Mouse (Mus musculus) limb, embryonic 15.5 days (tissue): Measurements from ENCODE around the gene Jak1. TPM values are rescaled to one million over a fixed set of nuclear protein-coding genes. Genes with fewer than 3 reads are reported as not detected.
A peak's percentile ranks its signal among the peaks of the same experiment; 100 is the strongest.

ENCODE experiments used
- ATAC-seq: fragments of 200-750 bp; cut with Nextera tagmentation; 2 replicates; pipeline ENCODE4 v1.8.0; 2017; ENCODE audit warnings: low read depth, moderate TSS enrichment; ENCODE audit not compliant: insufficient number of reproducible peaks, low FRiP score, low TSS enrichment
- H3K27ac ChIP-seq: fragments of 300-500 bp; sonication (generic); 2 replicates; pipeline ENCODE4 v1.5.1; 2015; ENCODE audit warnings: moderate library complexity, mild to moderate bottlenecking, inconsistent platforms
- H3K27me3 ChIP-seq: fragments of 300-500 bp; sonication (generic); 2 replicates; pipeline ENCODE4 v1.6.1; 2015; ENCODE audit warnings: inconsistent platforms
- H3K36me3 ChIP-seq: fragments of 300-500 bp; sonication (generic); 2 replicates; pipeline ENCODE4 v1.6.1; 2015; ENCODE audit warnings: inconsistent platforms
- H3K4me1 ChIP-seq: fragments of 300-500 bp; sonication (generic); 2 replicates; pipeline ENCODE4 v1.6.1; 2015; ENCODE audit warnings: inconsistent platforms
- H3K4me2 ChIP-seq: fragments of 300-500 bp; sonication (generic); 2 replicates; pipeline ENCODE4 v1.6.1; 2015; ENCODE audit warnings: mild to moderate bottlenecking, inconsistent platforms
- H3K4me3 ChIP-seq: fragments of 300-500 bp; sonication (generic); 2 replicates; pipeline ENCODE4 v1.5.1; 2015; ENCODE audit warnings: mild to moderate bottlenecking, inconsistent platforms
- H3K9ac ChIP-seq: fragments of 300-500 bp; sonication (generic); 2 replicates; pipeline ENCODE4 v1.6.1; 2015; ENCODE audit warnings: inconsistent platforms
- H3K9me3 ChIP-seq: fragments of 300-500 bp; sonication (generic); 2 replicates; pipeline ENCODE4 v1.6.1; 2016; ENCODE audit warnings: inconsistent platforms
- WGBS: fragments of 180-500 bp; shearing (Covaris S2); methylation state at CpG from one replicate; pipeline ENCODE4 v1.1.7; 2015; 5-methylcytosine and 5-hydroxymethylcytosine counted together
- polyA plus RNA-seq: library from polyadenylated mRNA; unstranded; fragments of >200 nt; fragmentation: Nextera tagmentation; extraction: Ambion mirVana; gene quantifications from 2 replicates; pipeline ENCODE4 v1.2.1, GENCODE M21; 2015

Jak1 gene
- polyA plus RNA-seq, 1 experiment from 2014 or later, result 99.9 TPM

DNA sequence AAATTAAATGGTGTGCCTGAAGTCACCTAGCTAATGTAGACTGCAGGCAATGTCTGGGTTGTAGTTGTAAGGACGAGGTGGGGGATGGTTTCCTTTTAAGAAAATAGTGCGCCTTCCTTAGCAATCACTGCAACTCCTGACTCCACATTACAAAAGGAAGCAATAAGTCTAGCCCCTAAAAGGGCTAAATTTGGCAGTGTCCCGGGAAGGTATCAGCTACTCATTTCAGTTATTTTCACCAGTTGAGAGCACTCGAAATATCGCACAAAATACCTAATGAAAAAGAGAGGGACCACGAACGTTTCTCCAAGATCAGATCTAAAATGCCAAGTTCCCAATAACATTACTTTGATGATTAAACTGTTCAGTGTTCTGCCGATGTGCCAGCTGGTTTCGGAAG is 28.6 kb upstream of the Jak1 start:
- Histone ChIP-seq H3K4me3 (no peak overlapping the region), H3K9me3 (no peaks in the 10 kb centered on the region), H3K27me3 (0 out of 2 replicates have a peak, but pooled peaks cover 4% of the 10 kb centered on the region), H3K27ac (0 out of 2 replicates have a peak overlapping the region, but pooled peaks have one; percentile 86), H3K4me1 (peaks cover 20% of the 10 kb centered on the region), H3K36me3 (no peaks in the 10 kb centered on the region), H3K4me2 (peak overlapping the region; percentile 91; the same call in 1 of the 2 replicates), H3K9ac (no peak overlapping the region)
- no peak for ATAC-seq
- WGBS, result 46% methylated on average over 9 of the region's 9 CpGs

DNA sequence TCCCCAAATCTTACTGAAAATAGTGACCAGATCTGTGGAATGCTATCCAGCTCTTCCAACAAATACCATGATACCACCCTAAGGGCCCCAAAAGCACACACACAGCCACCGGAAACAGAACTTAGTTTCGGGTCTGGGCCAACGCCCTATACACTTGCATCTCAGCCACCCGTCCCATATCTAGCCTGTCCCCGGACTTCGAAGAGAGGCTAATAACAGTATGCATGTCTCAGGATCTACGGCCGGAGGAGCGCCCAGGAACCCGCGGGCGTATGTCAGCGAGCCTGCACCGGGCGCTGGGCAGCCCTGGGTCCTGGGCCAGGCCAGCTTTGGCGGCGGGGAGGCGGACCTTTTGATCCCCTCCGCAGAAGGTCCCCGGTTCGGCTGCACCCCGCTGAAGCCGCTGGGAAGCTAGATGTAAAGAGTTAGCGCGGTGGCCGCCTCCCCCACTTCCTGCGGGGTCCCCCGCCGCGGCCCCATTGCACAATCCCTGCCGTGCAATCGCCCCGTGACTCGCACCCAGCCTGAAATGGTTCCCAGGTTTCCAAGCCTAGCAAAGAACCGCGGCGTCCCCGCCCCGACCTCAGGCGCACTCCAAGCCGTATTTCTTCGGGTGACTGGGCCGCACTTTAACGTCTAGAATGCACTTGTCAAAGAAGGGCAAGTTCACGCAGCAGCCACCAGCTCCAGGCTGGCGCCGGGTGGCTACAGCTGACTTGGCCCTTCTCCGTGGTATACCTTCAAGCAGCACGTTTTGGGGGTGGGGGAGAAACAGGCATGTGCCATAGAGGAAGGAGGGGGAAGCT is 27.9 kb upstream of the Jak1 start:
- WGBS, result 2% methylated on average over 49 of the region's 49 CpGs
- peak overlapping the region; percentile 3; the same call in 1 of the 2 replicates for H3K9ac ChIP-seq
- H3K27me3 ChIP-seq, result 0 out of 2 replicates have a peak, but pooled peaks cover 4% of the 10 kb centered on the region
- H3K4me3 ChIP-seq, result peak overlapping the region; percentile 46
- H3K27ac ChIP-seq, result peak overlapping the region; percentile 86
- peak overlapping the region; percentile 91 for H3K4me2 ChIP-seq
- H3K4me1 ChIP-seq, result peaks cover 20% of the 10 kb centered on the region
- no peaks in the 10 kb centered on the region for H3K9me3 ChIP-seq
- no peak for ATAC-seq
- H3K36me3 ChIP-seq, result no peaks in the 10 kb centered on the region

GRCm38 (mm10) chr4:101292028-101292735 is 27.1 kb upstream of the Jak1 start:
- Histone ChIP-seq H3K4me3 (peak overlapping the region; percentile 46), H3K36me3 (no peaks in the 10 kb centered on the region), H3K27me3 (0 out of 2 replicates have a peak, but pooled peaks cover 4% of the 10 kb centered on the region), H3K27ac (peak overlapping the region; percentile 86), H3K9me3 (no peaks in the 10 kb centered on the region), H3K4me1 (peaks cover 20% of the 10 kb centered on the region), H3K4me2 (peak overlapping the region; percentile 91), H3K9ac (peak overlapping the region; percentile 52; the same call in 1 of the 2 replicates)
- ATAC-seq, result 0 out of 2 replicates have a peak, but pooled peaks have one; percentile 67
- WGBS, result 2% methylated on average over 41 of the region's 41 CpGs

DNA sequence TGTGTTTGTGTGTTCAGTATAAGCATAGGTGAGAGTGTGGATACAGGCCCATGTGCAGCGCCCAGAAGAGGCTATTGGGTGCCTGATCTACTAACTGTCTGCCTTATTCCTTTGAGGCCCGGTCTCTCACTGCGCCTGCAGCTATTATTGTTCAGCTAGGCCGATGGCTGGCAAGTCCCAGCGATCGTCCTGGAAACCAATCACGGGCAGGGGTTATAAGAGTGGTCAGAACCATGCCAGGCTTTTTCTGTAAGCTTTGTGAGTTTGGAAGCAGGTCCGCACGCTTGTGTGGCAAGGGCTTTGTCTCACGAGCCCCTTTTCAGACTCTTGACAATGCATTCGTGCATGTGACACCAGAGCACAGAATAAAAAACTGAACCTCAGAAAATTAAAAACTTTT is 23.2 kb upstream of the Jak1 start:
- WGBS, result 85% methylated on average over 11 of the region's 11 CpGs

DNA sequence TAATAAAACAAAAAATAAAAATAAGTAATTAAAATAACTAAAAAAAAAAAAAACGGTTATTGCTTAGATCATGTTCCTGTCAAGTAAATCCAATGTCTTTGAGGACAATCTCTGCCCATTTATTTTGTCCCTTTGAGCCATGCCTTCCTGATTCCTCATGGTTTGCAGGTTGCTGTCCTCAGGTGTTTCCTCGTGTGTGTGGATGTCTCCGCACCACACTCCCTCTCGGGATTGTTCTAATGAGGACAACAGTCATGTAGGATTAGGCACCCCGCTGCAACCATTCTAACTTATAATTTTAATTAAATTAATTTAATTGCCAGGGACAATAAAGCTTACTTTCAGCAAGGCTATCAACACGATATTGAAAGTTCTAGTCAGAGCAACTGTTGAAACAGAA is 21.5 kb upstream of the Jak1 start:
- Histone ChIP-seq H3K4me2 (no peak overlapping the region), H3K27me3 (no peaks in the 10 kb centered on the region), H3K9me3 (no peaks in the 10 kb centered on the region), H3K4me3 (no peak overlapping the region), H3K36me3 (no peaks in the 10 kb centered on the region), H3K4me1 (0 out of 2 replicates have a peak, but pooled peaks cover 3% of the 10 kb centered on the region), H3K9ac (no peak overlapping the region), H3K27ac (no peak overlapping the region)
- 74% methylated on average over 6 of the region's 6 CpGs for WGBS
- ATAC-seq, result no peak

More for the DNA sequence above, 23.2 kb upstream of the Jak1 start:
- peaks cover 18% of the 10 kb centered on the region for H3K4me1 ChIP-seq
- H3K36me3 ChIP-seq, result no peaks in the 10 kb centered on the region
- no peak overlapping the region for H3K9ac ChIP-seq
- no peak overlapping the region for H3K27ac ChIP-seq
- no peak overlapping the region for H3K4me3 ChIP-seq
- no peak overlapping the region for H3K4me2 ChIP-seq
- H3K27me3 ChIP-seq, result 0 out of 2 replicates have a peak, but pooled peaks cover 2% of the 10 kb centered on the region
- ATAC-seq, result no peak
- H3K9me3 ChIP-seq, result no peaks in the 10 kb centered on the region

DNA sequence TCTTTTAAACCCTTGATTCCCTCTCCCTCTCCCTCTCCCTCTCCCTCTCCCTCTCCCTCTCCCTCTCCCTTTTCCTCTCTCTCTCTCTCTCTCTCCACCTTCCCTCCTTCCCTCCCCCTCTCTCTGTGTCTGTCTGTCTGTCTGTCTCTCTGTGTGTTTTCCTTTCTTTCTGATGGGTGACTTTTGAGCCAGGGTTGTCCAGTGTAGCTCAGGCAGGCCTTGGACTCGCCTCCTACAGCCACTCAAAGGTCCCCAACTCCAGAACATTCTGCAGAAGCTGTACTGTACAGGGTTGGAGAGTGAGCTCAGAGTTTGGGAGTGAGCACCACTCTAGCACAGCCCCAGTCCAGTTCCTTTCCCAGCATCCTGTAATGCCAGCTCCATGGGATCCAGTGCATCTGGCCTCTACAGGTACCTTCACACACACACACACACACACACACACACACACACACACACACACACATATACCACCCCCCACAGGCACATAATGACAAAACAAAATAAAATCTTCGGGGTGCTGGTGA is 20.9 kb upstream of the Jak1 start:
- no peak overlapping the region for H3K9ac ChIP-seq
- H3K9me3 ChIP-seq, result no peaks in the 10 kb centered on the region
- no peak overlapping the region for H3K27ac ChIP-seq
- ATAC-seq, result no peak
- H3K4me1 ChIP-seq, result no peaks in the 10 kb centered on the region
- no peak overlapping the region for H3K4me3 ChIP-seq
- WGBS, result 58% methylated on average over 2 of the region's 2 CpGs
- no peaks in the 10 kb centered on the region for H3K27me3 ChIP-seq
- H3K4me2 ChIP-seq, result no peak overlapping the region
- H3K36me3 ChIP-seq, result no peaks in the 10 kb centered on the region

- Histone ChIP-seq H3K9ac (no peak overlapping the region), H3K9me3 (no peaks in the 10 kb centered on the region), H3K4me1 (peaks cover 4% of the 10 kb centered on the region; the same call in 1 of the 2 replicates), H3K27me3 (no peaks in the 10 kb centered on the region), H3K36me3 (no peaks in the 10 kb centered on the region), H3K4me2 (no peak overlapping the region), H3K4me3 (no peak overlapping the region), H3K27ac (no peak overlapping the region)
- WGBS, result 77% methylated on average over 4 of the region's 4 CpGs
- ATAC-seq, result no peak
Measured at GRCm38 (mm10) chr4:101283938-101284337, 18.9 kb upstream of the Jak1 start.

DNA sequence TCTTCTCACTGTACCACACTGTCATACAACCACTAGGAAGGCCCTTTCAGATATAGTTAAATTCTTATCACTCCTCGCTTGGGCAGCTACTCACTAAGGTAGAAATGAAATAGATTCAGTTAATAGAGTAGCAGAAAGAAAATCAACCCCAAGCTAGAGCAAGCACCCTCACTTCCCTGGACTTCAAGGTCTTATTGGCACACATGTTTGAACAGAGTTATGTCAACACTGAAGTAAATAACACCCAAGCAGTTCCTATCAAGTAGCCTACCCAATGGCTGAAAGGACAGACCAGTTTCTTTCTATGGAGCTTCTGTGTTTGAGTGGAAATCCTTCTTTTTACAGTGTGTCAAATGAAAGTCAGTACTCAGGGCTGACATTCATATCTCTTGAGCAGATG is 17.2 kb upstream of the Jak1 start:
- ATAC-seq, result no peak
- WGBS, result 70% methylated on average over 1 of the region's 1 CpGs
- Histone ChIP-seq H3K9ac (no peak overlapping the region), H3K27ac (no peak overlapping the region), H3K36me3 (no peaks in the 10 kb centered on the region), H3K4me1 (peaks cover 4% of the 10 kb centered on the region; the same call in 1 of the 2 replicates), H3K4me2 (no peak overlapping the region), H3K4me3 (no peak overlapping the region), H3K27me3 (no peaks in the 10 kb centered on the region), H3K9me3 (no peaks in the 10 kb centered on the region)

DNA sequence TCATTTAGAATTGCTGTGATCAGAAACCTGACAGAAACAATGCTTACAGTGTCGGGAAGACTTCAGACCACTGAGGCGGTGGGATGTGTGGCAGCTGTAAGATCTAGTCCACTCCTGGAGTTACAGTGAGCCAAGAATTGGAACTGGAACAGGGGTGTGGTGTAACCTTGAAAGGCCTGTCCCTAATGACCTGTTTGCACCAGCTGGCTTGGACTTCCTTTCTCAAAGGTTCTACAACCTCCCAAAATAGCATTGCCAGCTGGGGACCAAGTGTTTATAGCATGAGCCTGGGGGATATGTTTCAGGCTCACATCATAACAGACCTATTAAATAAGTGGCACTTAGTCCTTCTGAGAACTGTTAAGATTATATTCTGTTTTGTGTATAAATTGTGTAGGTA is 15.0 kb upstream of the Jak1 start:
- 45% methylated on average over 2 of the region's 2 CpGs for WGBS
- ATAC-seq, result no peak

DNA sequence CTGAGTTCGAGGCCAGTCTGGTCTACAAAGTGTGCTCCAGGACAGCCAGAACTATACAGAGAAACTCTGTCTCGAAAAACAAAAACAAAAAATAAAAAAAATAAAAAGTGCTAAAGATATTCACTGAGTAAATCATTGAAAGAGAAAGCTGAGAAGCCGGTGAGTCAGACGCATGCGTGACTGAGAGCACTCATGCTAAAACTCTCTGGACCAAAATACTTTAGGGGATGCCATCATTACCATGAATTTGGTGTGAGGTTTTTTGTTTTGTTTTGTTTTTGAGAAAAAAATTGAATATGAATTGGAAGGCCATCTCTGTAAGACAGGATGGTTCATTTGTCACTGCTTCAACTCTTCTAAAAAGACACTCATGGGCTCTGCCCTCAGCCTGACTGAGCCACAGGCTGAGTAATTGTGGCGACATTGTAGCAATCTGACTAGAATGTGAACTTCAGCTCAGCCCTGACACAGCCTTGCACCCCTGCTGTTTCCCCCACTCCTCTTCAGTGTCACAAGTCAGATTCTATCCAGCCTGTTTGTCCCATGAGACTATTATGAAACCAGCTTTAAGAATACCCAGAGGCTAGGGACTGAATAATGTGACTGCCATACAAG is 11.5 kb upstream of the Jak1 start:
- H3K4me2 ChIP-seq, result no peak overlapping the region
- H3K9me3 ChIP-seq, result no peaks in the 10 kb centered on the region
- WGBS, result 87% methylated on average over 6 of the region's 6 CpGs
- H3K36me3 ChIP-seq, result no peaks in the 10 kb centered on the region
- no peak overlapping the region for H3K4me3 ChIP-seq
- no peak overlapping the region for H3K27ac ChIP-seq
- no peaks in the 10 kb centered on the region for H3K27me3 ChIP-seq
- ATAC-seq, result no peak
- H3K9ac ChIP-seq, result no peak overlapping the region
- peaks cover 4% of the 10 kb centered on the region; the same call in 1 of the 2 replicates for H3K4me1 ChIP-seq

More for the DNA sequence above, 15.0 kb upstream of the Jak1 start:
- Histone ChIP-seq H3K27ac (no peak overlapping the region), H3K36me3 (no peaks in the 10 kb centered on the region), H3K27me3 (no peaks in the 10 kb centered on the region), H3K4me3 (no peak overlapping the region), H3K9me3 (no peaks in the 10 kb centered on the region), H3K9ac (no peak overlapping the region), H3K4me2 (no peak overlapping the region), H3K4me1 (peaks cover 4% of the 10 kb centered on the region; the same call in 1 of the 2 replicates)

GRCm38 (mm10) chr4:101275881-101276280 is 10.8 kb upstream of the Jak1 start:
- Histone ChIP-seq H3K27me3 (no peaks in the 10 kb centered on the region), H3K4me1 (peaks cover 4% of the 10 kb centered on the region; the same call in 1 of the 2 replicates), H3K27ac (no peak overlapping the region), H3K9ac (no peak overlapping the region), H3K4me3 (no peak overlapping the region), H3K9me3 (no peaks in the 10 kb centered on the region), H3K36me3 (no peaks in the 10 kb centered on the region), H3K4me2 (no peak overlapping the region)
- no peak for ATAC-seq
- WGBS, result 95% methylated on average over 3 of the region's 3 CpGs
